Mouse (Mus musculus) myocyte (in vitro differentiated cells): ENCODE measurements at regions not wholly inside any gene's neighbourhood (a gene's known extent, or its start where the extent isn't known, plus 50 kb on each side); places are given as distances from the start of the nearest gene placed in this dataset.

Experiments used
- H3K27me3 ChIP-seq: one replicate; pipeline ENCODE4 v1.6.1; 2011; ENCODE audit not compliant: control insufficient read depth, insufficient read depth, insufficient read length
- H3K36me3 ChIP-seq: one replicate; pipeline ENCODE4 v1.6.1; 2011; ENCODE audit not compliant: control insufficient read depth, insufficient read depth
- H3K4me2 ChIP-seq: one replicate; pipeline ENCODE4 v1.6.1; 2011; ENCODE audit warnings: low read depth, control low read depth
- H3K4me3 ChIP-seq: one replicate; pipeline ENCODE4 v1.5.1; 2011; ENCODE audit warnings: mild to moderate bottlenecking, control low read depth, moderate library complexity
- H3K79me2 ChIP-seq: one replicate; pipeline ENCODE4 v1.6.1; 2011; ENCODE audit not compliant: control insufficient read depth, insufficient read depth
- H3ac ChIP-seq: one replicate; pipeline ENCODE4 v1.6.1; 2011; ENCODE audit not compliant: control insufficient read depth, insufficient read length
- CEBPB ChIP-seq: IDR thresholded peaks from 2 replicates; pipeline ENCODE4 v1.6.1; 2011; ENCODE audit warnings: mild to moderate bottlenecking, moderate library complexity; ENCODE audit not compliant: poor library complexity, insufficient read depth, severe bottlenecking
- E2F4 ChIP-seq: IDR thresholded peaks from one replicate; pipeline ENCODE4 v1.6.1; 2011; ENCODE audit warnings: mild to moderate bottlenecking, control low read depth, moderate library complexity; ENCODE audit not compliant: insufficient read depth
- MYOD1 ChIP-seq, 3 experiments: IDR thresholded peaks; one replicate each; pipeline ENCODE4 v1.6.1; 2011; ENCODE audit warnings: control low read depth in 2 of 3, low read depth in 2 of 3, mild to moderate bottlenecking in 2 of 3, moderate library complexity in 1 of 3; ENCODE audit not compliant: insufficient read length in 2 of 3, control insufficient read depth in 1 of 3
- TCF3 ChIP-seq: IDR thresholded peaks from one replicate; pipeline ENCODE4 v1.6.1; 2011; ENCODE audit warnings: low read depth, control low read depth; ENCODE audit not compliant: insufficient read length

GRCm38 (mm10) chr11:42978245-42978644 lies 57.3 kb upstream of the Gm9972 start:
- Histone ChIP-seq H3ac (no peak overlapping the region), H3K36me3 (no peaks in the 10 kb centered on the region), H3K4me2 (no peak overlapping the region), H3K79me2 (no peaks in the 10 kb centered on the region), H3K4me3 (no peak overlapping the region), H3K27me3 (no peaks in the 10 kb centered on the region)
- TF ChIP-seq TCF3 (no peak), E2F4 (no peak), MYOD1 (IDR thresholded peaks at IDR 0.05; ENCODE audit: control insufficient read depth in 1 of 3, insufficient read length in 2 of 3, low read depth in 2 of 3) (no peak), CEBPB (no peak)
